In the genomic region with DNA sequence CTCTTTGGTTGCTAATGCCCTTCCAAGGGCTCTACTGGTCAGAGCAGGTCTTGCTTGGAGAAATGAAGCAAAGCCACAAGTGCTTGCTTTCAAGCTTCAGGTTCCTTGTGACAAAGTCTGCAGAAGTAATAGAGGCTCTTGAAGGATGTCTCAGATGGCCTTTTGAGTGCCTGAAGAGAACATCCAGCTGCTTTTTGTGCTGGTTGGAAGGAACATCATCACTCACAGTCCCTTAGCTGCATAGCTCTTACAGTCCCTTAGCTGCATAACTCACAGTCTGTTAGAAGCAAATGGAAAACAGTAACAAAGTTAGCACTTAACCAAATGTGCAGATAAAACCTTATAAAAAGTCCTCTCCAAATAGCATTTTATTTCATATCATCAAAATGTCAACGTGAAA, we compare ENCODE assay signal across 15 mouse cellular contexts.
"Had no signal": no experiment of that assay in that cellular context is flagged by ENCODE, and none has a peak within 500 bp of the region (broad histone marks: within the 10 kb centered on the region; RNA-seq: fewer than 3 reads in every experiment).

No protein-coding gene starts in this region.

- H3K4me3 ChIP-seq: limb, embryonic 15.5 days; liver, embryonic 12.5 days; lung, embryonic 15.5 days; megakaryocyte, embryonic 14.5 days; midbrain, embryonic 12.5 days; neural tube, embryonic 12.5 days; stomach, embryonic 15.5 days had no signal

- H3K4me1 ChIP-seq: limb, embryonic 15.5 days; liver, embryonic 12.5 days; lung, embryonic 15.5 days; megakaryocyte, embryonic 14.5 days; midbrain, embryonic 12.5 days; neural tube, embryonic 12.5 days; stomach, embryonic 15.5 days had no signal

- H3K36me3 ChIP-seq: limb, embryonic 15.5 days; liver, embryonic 12.5 days; lung, embryonic 15.5 days; midbrain, embryonic 12.5 days; neural tube, embryonic 12.5 days; stomach, embryonic 15.5 days had no signal

- H3K27me3 ChIP-seq: limb, embryonic 15.5 days; liver, embryonic 12.5 days; lung, embryonic 15.5 days; megakaryocyte, embryonic 14.5 days; midbrain, embryonic 12.5 days; neural tube, embryonic 12.5 days; stomach, embryonic 15.5 days had no signal

- H3K9me3 ChIP-seq: limb, embryonic 15.5 days; liver, embryonic 12.5 days; lung, embryonic 15.5 days; megakaryocyte, embryonic 14.5 days; midbrain, embryonic 12.5 days; neural tube, embryonic 12.5 days; stomach, embryonic 15.5 days had no signal

- H3K27ac ChIP-seq: limb, embryonic 15.5 days; liver, embryonic 12.5 days; liver, embryonic 14.5 days; lung, embryonic 15.5 days; macrophage; midbrain, embryonic 12.5 days; neural tube, embryonic 12.5 days; stomach, embryonic 15.5 days; stomach, postnatal 0 days had no signal

- DNase-seq: midbrain, embryonic 14.5 days; right cerebral cortex, postnatal 14 days; thymus, adult 2 months; thymus, postnatal 25 days; thymus, postnatal 4 days had no signal

- ATAC-seq: liver, embryonic 12.5 days had no signal

- H3K4me2 ChIP-seq: limb, embryonic 15.5 days; liver, embryonic 12.5 days; lung, embryonic 15.5 days; midbrain, embryonic 12.5 days; neural tube, embryonic 12.5 days; stomach, embryonic 15.5 days had no signal

- H3K9ac ChIP-seq: limb, embryonic 15.5 days; liver, embryonic 12.5 days; liver, embryonic 14.5 days; lung, embryonic 15.5 days; midbrain, embryonic 12.5 days; neural tube, embryonic 12.5 days; stomach, embryonic 15.5 days had no signal
